Mouse (Mus musculus): ENCODE data around the gene Rasgrf2. TPM values are rescaled to one million over a fixed set of nuclear protein-coding genes. Genes with fewer than 3 reads are reported as not detected.
A peak's percentile ranks its signal among the peaks of the same experiment; 100 is the strongest.

The Rasgrf2 gene
- polyA plus RNA-seq, 1 experiment from 2014 or later: 1.0 TPM

GRCm38 (mm10) chr13:91908202-91908980 is 223.1 kb downstream of the Rasgrf2 start:
- Histone ChIP-seq H3K27ac (ENCODE audit: low read length) (no peak overlapping the region), H3K4me2 (replicated peaks; ENCODE audit: low read depth, low read length) (no peak overlapping the region), H3K36me3 (ENCODE audit: insufficient read depth, low read length) (no peaks in the 10 kb centered on the region), H3K9me3 (ENCODE audit: low read length) (no peaks in the 10 kb centered on the region), H3K4me3 (ENCODE audit: low read length) (no peak overlapping the region), H3K4me1 (ENCODE audit: insufficient read depth, low read length) (no peaks in the 10 kb centered on the region), H3K9ac (replicated peaks; ENCODE audit: low read length) (no peak overlapping the region), H3K27me3 (ENCODE audit: insufficient read depth, low read length) (no peaks in the 10 kb centered on the region)
- ATAC-seq (ENCODE audit: low FRiP score, low TSS enrichment): peak; percentile 76; the same call in 1 of the 2 replicates
- WGBS: 40% methylated on average over 10 of the region's 10 CpGs

DNA sequence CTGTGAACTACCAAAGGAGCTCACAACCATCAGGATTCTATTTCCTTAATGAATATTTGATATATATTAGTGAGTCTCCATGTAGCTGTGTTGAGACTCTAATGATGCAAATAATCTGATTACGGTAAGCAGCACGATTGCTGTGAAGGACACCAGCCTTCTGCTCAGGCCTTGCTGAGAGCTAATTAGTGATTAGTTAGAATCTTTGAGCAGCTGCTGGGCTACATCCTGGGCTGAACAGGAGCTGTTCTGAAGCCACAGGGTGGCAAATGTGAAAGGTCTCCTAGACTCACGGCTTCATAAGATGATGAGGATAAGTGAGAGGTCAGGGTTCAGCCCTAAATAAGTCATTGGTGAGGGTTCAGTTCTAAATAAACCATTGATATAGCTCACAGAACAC is 225.1 kb downstream of the Rasgrf2 start:
- H3K4me1 ChIP-seq (ENCODE audit: insufficient read depth, low read length): no peaks in the 10 kb centered on the region
- no peaks in the 10 kb centered on the region for H3K36me3 ChIP-seq (ENCODE audit: insufficient read depth, low read length)
- H3K27ac ChIP-seq (ENCODE audit: low read length): no peak overlapping the region
- H3K4me2 ChIP-seq (replicated peaks; ENCODE audit: low read depth, low read length): no peak overlapping the region
- ATAC-seq (ENCODE audit: low FRiP score, low TSS enrichment): no peak
- H3K9ac ChIP-seq (replicated peaks; ENCODE audit: low read length): no peak overlapping the region
- no peak overlapping the region for H3K4me3 ChIP-seq (ENCODE audit: low read length)
- no peaks in the 10 kb centered on the region for H3K27me3 ChIP-seq (ENCODE audit: insufficient read depth, low read length)
- H3K9me3 ChIP-seq (ENCODE audit: low read length): no peaks in the 10 kb centered on the region
- WGBS: 80% methylated on average over 3 of the region's 3 CpGs

DNA sequence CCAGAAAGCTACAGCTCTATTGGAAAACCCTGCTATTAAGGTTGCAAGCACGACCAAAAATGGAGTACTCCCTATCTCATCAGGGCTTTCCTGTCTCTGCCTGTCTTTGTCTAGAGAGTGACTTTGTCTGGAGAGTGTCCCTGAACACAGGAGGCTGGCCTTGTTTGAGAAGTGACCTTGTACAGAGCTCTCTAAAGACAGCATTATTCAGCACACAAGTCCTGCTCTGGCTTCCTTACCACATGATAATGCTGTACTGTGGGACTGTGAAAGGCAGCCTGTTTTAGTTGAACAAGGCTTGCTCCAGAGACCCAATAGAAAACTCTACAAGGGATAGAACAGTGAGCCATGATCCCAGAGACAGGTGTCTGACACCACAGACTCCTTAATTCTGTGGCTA is 235.0 kb downstream of the Rasgrf2 start:
- H3K27ac ChIP-seq (ENCODE audit: low read length): no peak overlapping the region
- no peaks in the 10 kb centered on the region for H3K9me3 ChIP-seq (ENCODE audit: low read length)
- H3K27me3 ChIP-seq (ENCODE audit: insufficient read depth, low read length): no peaks in the 10 kb centered on the region
- WGBS: 57% methylated on average over 1 of the region's 1 CpGs
- H3K4me2 ChIP-seq (replicated peaks; ENCODE audit: low read depth, low read length): no peak overlapping the region
- no peak overlapping the region for H3K4me3 ChIP-seq (ENCODE audit: low read length)
- no peaks in the 10 kb centered on the region for H3K4me1 ChIP-seq (ENCODE audit: insufficient read depth, low read length)
- no peak for ATAC-seq (ENCODE audit: low FRiP score, low TSS enrichment)
- no peak overlapping the region for H3K9ac ChIP-seq (replicated peaks; ENCODE audit: low read length)
- H3K36me3 ChIP-seq (ENCODE audit: insufficient read depth, low read length): no peaks in the 10 kb centered on the region

DNA sequence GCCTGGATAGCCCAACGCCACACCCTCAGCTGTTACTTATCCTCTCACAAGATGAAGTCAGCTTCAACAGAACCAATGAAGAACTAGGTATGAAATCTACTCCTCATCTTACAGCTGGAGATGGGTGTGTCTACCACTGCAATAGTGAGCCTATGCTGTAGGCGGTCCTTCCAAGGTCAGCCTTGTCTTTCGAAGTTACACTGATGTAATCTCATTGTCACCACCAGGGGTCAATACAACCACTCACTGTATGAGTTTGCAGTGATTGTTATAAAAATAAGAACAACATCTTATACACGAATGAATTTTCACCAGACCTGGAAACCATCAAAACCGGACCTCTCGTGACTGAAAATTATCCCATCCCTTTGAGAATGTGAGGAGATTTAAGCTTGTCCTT is 238.3 kb downstream of the Rasgrf2 start:
- ATAC-seq (ENCODE audit: low FRiP score, low TSS enrichment): 0 out of 2 replicates have a peak, but pooled peaks have one; percentile 23
- H3K36me3 ChIP-seq (ENCODE audit: insufficient read depth, low read length): no peaks in the 10 kb centered on the region
- no peak overlapping the region for H3K9ac ChIP-seq (replicated peaks; ENCODE audit: low read length)
- H3K27ac ChIP-seq (ENCODE audit: low read length): no peak overlapping the region
- H3K4me2 ChIP-seq (replicated peaks; ENCODE audit: low read depth, low read length): no peak overlapping the region
- H3K4me3 ChIP-seq (ENCODE audit: low read length): no peak overlapping the region
- H3K4me1 ChIP-seq (ENCODE audit: insufficient read depth, low read length): no peaks in the 10 kb centered on the region
- no peaks in the 10 kb centered on the region for H3K9me3 ChIP-seq (ENCODE audit: low read length)
- no peaks in the 10 kb centered on the region for H3K27me3 ChIP-seq (ENCODE audit: insufficient read depth, low read length)
- WGBS: 80% methylated on average over 6 of the region's 6 CpGs

DNA sequence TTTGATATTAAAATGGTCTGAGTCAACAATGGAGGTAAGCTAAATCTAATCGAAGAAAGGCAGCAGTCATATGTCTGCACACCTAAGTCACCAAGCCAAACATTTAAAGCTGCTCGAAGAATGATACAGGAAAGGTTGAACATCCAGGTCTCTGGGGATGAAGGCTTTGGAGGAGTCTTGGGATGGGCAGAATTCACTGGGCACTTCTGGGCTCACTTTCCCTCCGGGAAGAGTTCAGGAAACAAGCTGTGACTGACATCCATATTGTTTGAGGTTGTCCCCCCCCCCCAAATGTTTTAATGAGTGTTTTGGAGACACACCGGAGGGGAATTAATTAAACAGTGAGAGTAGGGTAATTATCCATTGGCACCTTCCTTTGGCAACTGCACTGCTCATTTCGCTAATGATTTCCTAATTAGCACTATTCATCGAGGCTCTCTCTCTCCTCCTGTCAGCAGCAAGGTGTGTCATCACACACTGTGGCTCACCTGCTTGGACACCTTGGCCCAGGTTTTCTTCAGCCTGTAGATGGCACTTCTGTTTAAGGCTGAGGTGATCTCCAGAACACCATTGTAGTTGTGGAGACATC is 241.3 kb downstream of the Rasgrf2 start:
- H3K4me1 ChIP-seq (ENCODE audit: insufficient read depth, low read length): no peaks in the 10 kb centered on the region
- WGBS: 84% methylated on average over 6 of the region's 6 CpGs

DNA sequence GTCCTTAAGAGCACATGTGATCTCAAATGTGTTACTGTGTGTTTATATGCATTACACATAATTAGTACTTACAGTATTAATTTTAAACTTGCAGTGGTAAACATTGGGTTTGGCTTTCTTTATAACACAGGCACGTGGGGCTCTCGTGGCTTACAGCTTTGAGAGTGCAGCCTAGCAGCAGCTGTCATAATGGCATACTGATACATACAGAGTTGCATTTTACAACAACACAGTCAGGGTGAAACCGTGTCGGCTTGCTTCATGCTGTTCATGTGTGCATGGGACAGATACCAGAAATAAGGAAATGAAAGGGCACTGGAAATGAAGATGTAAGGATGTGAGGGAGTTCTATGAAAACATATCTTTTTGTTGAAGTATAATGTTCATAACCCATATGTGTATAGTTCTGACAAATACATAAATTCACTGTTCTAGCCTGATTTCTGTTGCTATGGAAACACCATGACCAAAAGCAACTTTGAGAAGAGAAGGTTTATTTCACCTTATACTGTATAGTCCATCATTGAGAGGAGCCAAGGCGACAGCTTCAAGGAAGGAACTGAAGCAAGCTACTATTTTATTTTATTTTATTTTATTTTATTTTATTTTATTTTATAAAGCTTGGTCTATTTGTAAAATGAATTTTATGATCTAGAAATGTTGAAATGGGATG is 246.6 kb downstream of the Rasgrf2 start:
- no peaks in the 10 kb centered on the region for H3K27me3 ChIP-seq (ENCODE audit: insufficient read depth, low read length)
- no peak overlapping the region for H3K9ac ChIP-seq (replicated peaks; ENCODE audit: low read length)
- ATAC-seq (ENCODE audit: low FRiP score, low TSS enrichment): no peak
- no peak overlapping the region for H3K4me3 ChIP-seq (ENCODE audit: low read length)
- H3K9me3 ChIP-seq (ENCODE audit: low read length): no peaks in the 10 kb centered on the region
- no peaks in the 10 kb centered on the region for H3K4me1 ChIP-seq (ENCODE audit: insufficient read depth, low read length)
- H3K4me2 ChIP-seq (replicated peaks; ENCODE audit: low read depth, low read length): no peak overlapping the region
- H3K27ac ChIP-seq (ENCODE audit: low read length): no peak overlapping the region
- WGBS: 89% methylated on average over 5 of the region's 5 CpGs
- H3K36me3 ChIP-seq (ENCODE audit: insufficient read depth, low read length): no peaks in the 10 kb centered on the region

More for the DNA sequence above, 241.3 kb downstream of the Rasgrf2 start:
- H3K9me3 ChIP-seq (ENCODE audit: low read length): no peaks in the 10 kb centered on the region
- no peaks in the 10 kb centered on the region for H3K36me3 ChIP-seq (ENCODE audit: insufficient read depth, low read length)
- no peaks in the 10 kb centered on the region for H3K27me3 ChIP-seq (ENCODE audit: insufficient read depth, low read length)
- H3K27ac ChIP-seq (ENCODE audit: low read length): no peak overlapping the region
- H3K4me2 ChIP-seq (replicated peaks; ENCODE audit: low read depth, low read length): no peak overlapping the region
- no peak overlapping the region for H3K9ac ChIP-seq (replicated peaks; ENCODE audit: low read length)
- no peak for ATAC-seq (ENCODE audit: low FRiP score, low TSS enrichment)
- H3K4me3 ChIP-seq (ENCODE audit: low read length): no peak overlapping the region

GRCm38 (mm10) chr13:91881837-91882480 is 249.5 kb downstream of the Rasgrf2 start:
- Histone ChIP-seq H3K4me2 (replicated peaks; ENCODE audit: low read depth, low read length) (no peak overlapping the region), H3K27ac (ENCODE audit: low read length) (no peak overlapping the region), H3K9me3 (ENCODE audit: low read length) (no peaks in the 10 kb centered on the region), H3K36me3 (ENCODE audit: insufficient read depth, low read length) (no peaks in the 10 kb centered on the region), H3K27me3 (ENCODE audit: insufficient read depth, low read length) (no peaks in the 10 kb centered on the region), H3K4me1 (ENCODE audit: insufficient read depth, low read length) (no peaks in the 10 kb centered on the region), H3K4me3 (ENCODE audit: low read length) (no peak overlapping the region), H3K9ac (replicated peaks; ENCODE audit: low read length) (no peak overlapping the region)
- 61% methylated on average over 9 of the region's 9 CpGs for WGBS
- ATAC-seq (ENCODE audit: low FRiP score, low TSS enrichment): no peak

GRCm38 (mm10) chr13:91880256-91880655 is 251.2 kb downstream of the Rasgrf2 start:
- H3K4me2 ChIP-seq (replicated peaks; ENCODE audit: low read depth, low read length): no peak overlapping the region
- no peak overlapping the region for H3K9ac ChIP-seq (replicated peaks; ENCODE audit: low read length)
- no peak overlapping the region for H3K4me3 ChIP-seq (ENCODE audit: low read length)
- H3K27me3 ChIP-seq (ENCODE audit: insufficient read depth, low read length): no peaks in the 10 kb centered on the region
- H3K27ac ChIP-seq (ENCODE audit: low read length): no peak overlapping the region
- H3K9me3 ChIP-seq (ENCODE audit: low read length): no peaks in the 10 kb centered on the region
- ATAC-seq (ENCODE audit: low FRiP score, low TSS enrichment): no peak
- WGBS: 76% methylated on average over 4 of the region's 4 CpGs
- no peaks in the 10 kb centered on the region for H3K4me1 ChIP-seq (ENCODE audit: insufficient read depth, low read length)
- H3K36me3 ChIP-seq (ENCODE audit: insufficient read depth, low read length): no peaks in the 10 kb centered on the region

GRCm38 (mm10) chr13:91877996-91878395 is 253.5 kb downstream of the Rasgrf2 start:
- Histone ChIP-seq H3K27me3 (ENCODE audit: insufficient read depth, low read length) (no peaks in the 10 kb centered on the region), H3K9me3 (ENCODE audit: low read length) (no peaks in the 10 kb centered on the region), H3K4me3 (ENCODE audit: low read length) (no peak overlapping the region), H3K4me2 (replicated peaks; ENCODE audit: low read depth, low read length) (no peak overlapping the region), H3K36me3 (ENCODE audit: insufficient read depth, low read length) (no peaks in the 10 kb centered on the region), H3K4me1 (ENCODE audit: insufficient read depth, low read length) (no peaks in the 10 kb centered on the region), H3K9ac (replicated peaks; ENCODE audit: low read length) (no peak overlapping the region), H3K27ac (ENCODE audit: low read length) (no peak overlapping the region)
- WGBS: 72% methylated on average over 3 of the region's 3 CpGs
- ATAC-seq (ENCODE audit: low FRiP score, low TSS enrichment): no peak

All from kidney, embryonic 16.5 days (tissue).